In genomic region chr4:135518135-135518534, GRCm38 (mm10) we compare ENCODE assay signal across 17 mouse cellular contexts. TPM values are rescaled to one million over a fixed set of nuclear protein-coding genes. Genes with fewer than 3 reads are reported as not detected.
"Had no signal": no experiment of that assay in that cellular context is flagged by ENCODE, and none has a peak within 500 bp of the region (broad histone marks: within the 10 kb centered on the region; RNA-seq: fewer than 3 reads in every experiment).

No protein-coding gene starts in this region.

- H3K9me3 ChIP-seq: kidney, embryonic 15.5 days; limb, embryonic 15.5 days; liver, embryonic 15.5 days; midbrain, embryonic 10.5 days; midbrain, embryonic 15.5 days; neural tube, embryonic 12.5 days had no signal

- H3K4me2 ChIP-seq: kidney, embryonic 15.5 days; limb, embryonic 15.5 days; liver, embryonic 15.5 days; lung, embryonic 14.5 days; midbrain, embryonic 15.5 days; neural tube, embryonic 12.5 days had no signal

- H3K4me1 ChIP-seq: kidney, embryonic 15.5 days; limb, embryonic 15.5 days; liver, embryonic 15.5 days; midbrain, embryonic 15.5 days; neural tube, embryonic 12.5 days had no signal

- H3K27ac ChIP-seq: kidney, embryonic 15.5 days; liver, embryonic 15.5 days; midbrain, embryonic 15.5 days; neural tube, embryonic 12.5 days had no signal

- H3K4me3 ChIP-seq: kidney, embryonic 15.5 days; limb, embryonic 15.5 days; liver, embryonic 15.5 days; midbrain, embryonic 10.5 days; midbrain, embryonic 15.5 days; neural tube, embryonic 12.5 days had no signal

- ATAC-seq: inflammation-experienced regulatory T-cells, adult 6 months; midbrain, embryonic 15.5 days had no signal

- DNase-seq: kidney, adult 2 months; kidney, postnatal 14 days; layer of hippocampus, postnatal 36 days; lung, embryonic 14.5 days; lung, postnatal 10 days; lung, postnatal 4 days; thymus, adult 18-20 months; thymus, postnatal 14 days had no signal

- H3K27me3 ChIP-seq: kidney, embryonic 15.5 days; limb, embryonic 15.5 days; liver, embryonic 15.5 days; neural tube, embryonic 12.5 days had no signal

- H3K36me3 ChIP-seq: kidney, embryonic 15.5 days; limb, embryonic 15.5 days; liver, embryonic 15.5 days; midbrain, embryonic 10.5 days; midbrain, embryonic 15.5 days; neural tube, embryonic 12.5 days had no signal

- H3K9ac ChIP-seq: kidney, embryonic 15.5 days; limb, embryonic 15.5 days; liver, embryonic 15.5 days; lung, embryonic 14.5 days; midbrain, embryonic 15.5 days; neural tube, embryonic 12.5 days had no signal

RNA-seq across cellular contexts. Expression of gene Stpg1, which starts 23.5 kb away (rescaled TPM):
- total RNA-seq: monocyte, adult 5-6 weeks had no signal
- polyA plus RNA-seq: liver, embryonic 15.5 days had no signal

RNA-seq across cellular contexts. Expression of gene Grhl3, which starts 55.3 kb away (rescaled TPM):
- total RNA-seq: megakaryocyte, adult 5-6 weeks had no signal
- polyA plus RNA-seq: inflammation-experienced regulatory T-cells, adult 6 months had no signal
